Mouse (Mus musculus): ENCODE results near the gene Hagh. TPM values are rescaled to one million over a fixed set of nuclear protein-coding genes. Genes with fewer than 3 reads are reported as not detected.

Gene Hagh
- polyA plus RNA-seq, 1 experiment from 2014 or later: 27.6 TPM

DNA sequence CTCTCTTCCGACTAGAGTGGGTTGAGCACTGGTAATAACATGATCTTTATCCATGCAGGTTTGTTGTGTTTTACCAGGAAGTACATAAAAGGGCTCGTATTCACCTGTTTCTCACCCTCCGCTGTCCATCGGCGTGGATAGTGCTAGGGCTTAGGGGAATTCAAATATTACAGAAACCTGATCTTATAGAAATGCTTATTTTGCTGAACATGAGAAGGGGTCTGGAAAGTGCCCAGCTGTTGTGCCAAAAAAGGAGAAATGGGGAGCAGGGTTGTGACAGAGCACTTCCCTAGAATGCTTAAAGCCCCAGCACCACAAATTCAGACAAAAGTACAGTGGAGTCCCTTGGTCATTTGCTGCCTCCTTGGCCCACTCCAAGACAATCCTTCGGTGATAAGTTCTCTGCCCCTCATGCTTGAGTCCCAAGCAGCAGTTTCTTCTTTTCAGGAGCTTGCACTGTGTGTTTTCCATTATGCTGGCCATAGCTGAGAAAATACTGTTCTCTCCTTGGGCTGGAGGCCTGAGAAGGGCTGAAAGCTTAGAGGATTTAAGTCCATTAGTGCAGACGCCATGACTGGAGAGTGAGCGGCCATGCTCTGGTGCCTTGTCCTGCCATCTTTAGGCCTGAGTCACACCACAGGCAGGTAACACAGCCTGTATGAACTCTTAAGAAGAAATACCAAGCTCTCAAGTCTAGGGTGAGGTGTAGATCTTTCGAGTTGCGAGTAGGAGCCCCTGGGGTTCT, 11.6 kb downstream of the Hagh start:
- H3K27me3 ChIP-seq: peaks cover 11% of the 10 kb centered on the region
- H3K9me3 ChIP-seq: no peaks in the 10 kb centered on the region
- no peak for ATAC-seq (ENCODE audit: low FRiP score, low read depth)
- 79% methylated on average over 10 of the region's 10 CpGs for WGBS
- peak overlapping the region; percentile 77 for H3K9ac ChIP-seq
- peaks cover 23% of the 10 kb centered on the region for H3K36me3 ChIP-seq
- H3K27ac ChIP-seq: no peak overlapping the region
- peak overlapping the region; percentile 82 for H3K4me3 ChIP-seq
- H3K4me2 ChIP-seq (replicated peaks): peak overlapping the region; percentile 96
- H3K4me1 ChIP-seq: peaks cover 21% of the 10 kb centered on the region

DNA sequence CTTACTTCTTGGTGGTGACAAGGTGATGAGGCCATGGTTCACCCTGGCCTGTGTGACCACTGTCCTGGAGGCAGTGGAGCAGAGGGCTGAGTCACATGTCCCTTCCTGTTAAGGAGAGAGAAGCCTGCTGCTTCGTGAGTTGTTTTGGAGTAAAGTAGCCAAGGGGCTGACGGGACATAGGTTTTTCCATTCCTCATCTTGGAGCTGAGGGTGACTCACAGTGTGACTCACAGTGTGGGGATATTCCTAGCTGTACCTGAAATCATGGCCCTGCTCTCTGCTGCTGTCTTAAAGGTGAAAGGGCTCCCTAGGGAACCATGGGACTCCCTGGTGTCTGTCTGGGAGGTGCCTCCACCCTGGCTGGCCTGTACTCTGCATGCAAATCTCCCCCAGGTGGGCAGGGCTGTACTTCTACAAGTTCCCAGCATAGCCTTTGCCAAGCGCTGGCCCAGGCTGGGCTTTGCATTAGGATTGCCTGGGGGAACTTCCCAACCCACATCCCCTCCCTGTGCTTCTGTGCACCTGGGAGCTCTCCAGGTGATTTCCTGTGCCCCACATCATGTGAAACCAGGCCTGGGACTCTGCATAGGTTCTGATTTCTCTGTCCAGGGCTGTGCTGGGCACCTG, 16.0 kb downstream of the Hagh start:
- Histone ChIP-seq H3K4me1 (peaks cover 7% of the 10 kb centered on the region), H3K4me2 (replicated peaks) (no peak overlapping the region), H3K36me3 (peaks cover 54% of the 10 kb centered on the region), H3K9me3 (no peaks in the 10 kb centered on the region), H3K4me3 (no peak overlapping the region), H3K9ac (no peak overlapping the region), H3K27me3 (peaks cover 9% of the 10 kb centered on the region), H3K27ac (no peak overlapping the region)
- no peak for ATAC-seq (ENCODE audit: low FRiP score, low read depth)
- 82% methylated on average over 3 of the region's 3 CpGs for WGBS

DNA sequence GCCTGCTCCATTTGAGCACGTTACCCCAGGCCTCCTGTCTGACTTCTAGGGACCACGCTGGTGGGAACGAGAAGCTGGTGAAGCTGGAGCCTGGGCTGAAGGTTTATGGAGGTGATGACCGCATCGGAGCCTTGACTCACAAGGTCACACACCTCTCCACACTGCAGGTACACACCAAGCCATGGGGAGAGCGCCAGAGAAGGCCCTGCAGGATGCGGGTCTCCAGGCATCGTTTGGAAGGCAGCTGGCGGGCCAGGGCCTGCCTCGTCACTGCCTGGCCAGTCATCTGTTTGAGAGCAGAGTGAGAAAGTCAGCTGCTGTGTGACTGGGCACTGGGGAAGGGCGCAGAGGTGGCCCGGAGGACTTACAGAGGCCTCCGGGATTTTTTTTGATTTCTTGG, 16.6 kb downstream of the Hagh start:
- 89% methylated on average over 13 of the region's 13 CpGs for WGBS
- Histone ChIP-seq H3K4me2 (replicated peaks) (no peak overlapping the region), H3K9me3 (no peaks in the 10 kb centered on the region), H3K27ac (no peak overlapping the region), H3K36me3 (peaks cover 60% of the 10 kb centered on the region), H3K4me3 (no peak overlapping the region), H3K4me1 (peaks cover 1% of the 10 kb centered on the region), H3K9ac (no peak overlapping the region), H3K27me3 (peaks cover 3% of the 10 kb centered on the region)
- no peak for ATAC-seq (ENCODE audit: low FRiP score, low read depth)

DNA sequence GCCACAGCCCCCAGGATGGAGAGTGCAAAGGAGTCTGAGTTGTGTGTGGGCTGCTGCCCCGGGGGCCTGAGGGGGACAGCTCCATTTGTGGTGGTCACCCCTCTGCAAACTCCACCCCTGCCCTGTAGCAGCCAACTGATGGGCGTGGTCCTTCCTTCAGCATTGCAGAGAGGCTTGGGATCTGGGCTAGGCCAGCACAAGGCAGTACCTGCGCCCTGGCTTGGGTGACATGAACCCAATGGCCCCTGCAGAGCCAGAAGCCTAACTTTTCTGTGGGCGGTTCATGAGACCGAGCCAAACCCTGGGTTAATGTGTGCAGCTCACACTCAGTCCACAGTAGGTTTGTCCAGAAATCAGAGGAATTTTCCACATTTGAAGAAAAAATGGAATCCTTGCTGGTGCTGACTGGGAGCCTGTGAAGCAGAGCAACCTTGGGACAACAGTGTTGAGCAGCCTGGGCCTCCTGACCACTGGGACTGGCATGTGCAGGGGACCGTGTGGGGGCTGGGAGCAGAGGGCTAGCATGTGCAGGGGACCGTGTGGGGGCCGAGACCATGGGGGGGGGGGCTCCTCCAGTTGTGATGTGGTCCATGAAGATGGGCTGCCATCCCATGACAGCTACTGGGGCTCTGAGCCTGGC, 18.0 kb downstream of the Hagh start:
- no peak overlapping the region for H3K27ac ChIP-seq
- H3K4me3 ChIP-seq: no peak overlapping the region
- 84% methylated on average over 8 of the region's 8 CpGs for WGBS
- H3K4me1 ChIP-seq: no peaks in the 10 kb centered on the region
- no peaks in the 10 kb centered on the region for H3K27me3 ChIP-seq
- H3K4me2 ChIP-seq (replicated peaks): no peak overlapping the region
- no peak overlapping the region for H3K9ac ChIP-seq
- ATAC-seq (ENCODE audit: low FRiP score, low read depth): no peak
- H3K36me3 ChIP-seq: peaks cover 67% of the 10 kb centered on the region
- no peaks in the 10 kb centered on the region for H3K9me3 ChIP-seq

DNA sequence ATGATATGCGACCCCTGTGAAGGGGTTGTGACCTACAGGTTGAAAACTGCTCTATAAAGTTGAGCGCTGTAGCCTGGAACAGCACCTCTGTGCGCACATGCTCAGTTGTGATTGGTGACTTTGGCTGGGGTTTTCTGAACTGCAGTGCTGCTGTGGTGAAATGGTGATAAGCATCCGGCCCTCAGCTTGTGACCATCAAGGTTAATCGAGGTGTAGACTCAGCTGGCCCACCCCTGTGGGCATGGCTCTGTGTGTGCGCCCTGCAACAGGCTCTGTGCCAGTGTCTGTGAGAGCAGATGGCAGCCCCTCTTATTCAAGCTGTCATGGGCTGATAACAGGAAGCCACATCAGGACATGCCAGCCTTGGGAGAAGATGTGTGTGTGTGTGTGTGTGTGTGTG, 19.0 kb downstream of the Hagh start:
- WGBS: 88% methylated on average over 6 of the region's 6 CpGs
- H3K4me1 ChIP-seq: no peaks in the 10 kb centered on the region
- H3K4me2 ChIP-seq (replicated peaks): no peak overlapping the region
- no peak for ATAC-seq (ENCODE audit: low FRiP score, low read depth)
- no peaks in the 10 kb centered on the region for H3K9me3 ChIP-seq
- no peak overlapping the region for H3K9ac ChIP-seq
- no peaks in the 10 kb centered on the region for H3K27me3 ChIP-seq
- no peak overlapping the region for H3K27ac ChIP-seq
- no peak overlapping the region for H3K4me3 ChIP-seq
- H3K36me3 ChIP-seq: peaks cover 67% of the 10 kb centered on the region

DNA sequence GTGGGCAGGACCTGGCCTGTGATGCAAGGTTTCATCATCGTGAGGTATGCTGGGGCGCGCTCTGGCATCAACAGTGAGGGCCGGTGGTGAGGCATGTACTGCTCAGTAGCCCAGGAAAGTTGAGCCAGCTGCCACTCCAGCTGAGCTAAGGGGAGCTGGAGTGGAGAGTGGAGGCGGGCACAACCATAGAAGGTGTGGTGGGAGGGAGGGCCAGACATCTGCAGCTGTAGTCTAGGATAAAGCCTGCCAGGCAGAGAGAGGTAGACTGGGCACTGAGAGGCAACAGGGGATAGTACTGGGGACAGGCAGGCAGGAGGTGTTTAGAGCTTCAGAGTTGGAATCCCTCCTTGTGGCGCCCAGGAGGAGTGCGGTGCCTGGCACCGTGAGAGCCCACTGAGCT, 20.1 kb downstream of the Hagh start:
- H3K9ac ChIP-seq: no peak overlapping the region
- no peaks in the 10 kb centered on the region for H3K9me3 ChIP-seq
- H3K27ac ChIP-seq: no peak overlapping the region
- ATAC-seq (ENCODE audit: low FRiP score, low read depth): no peak
- WGBS: 91% methylated on average over 8 of the region's 8 CpGs
- no peak overlapping the region for H3K4me3 ChIP-seq
- peaks cover 77% of the 10 kb centered on the region for H3K36me3 ChIP-seq
- no peaks in the 10 kb centered on the region for H3K27me3 ChIP-seq
- H3K4me2 ChIP-seq (replicated peaks): no peak overlapping the region
- no peaks in the 10 kb centered on the region for H3K4me1 ChIP-seq

DNA sequence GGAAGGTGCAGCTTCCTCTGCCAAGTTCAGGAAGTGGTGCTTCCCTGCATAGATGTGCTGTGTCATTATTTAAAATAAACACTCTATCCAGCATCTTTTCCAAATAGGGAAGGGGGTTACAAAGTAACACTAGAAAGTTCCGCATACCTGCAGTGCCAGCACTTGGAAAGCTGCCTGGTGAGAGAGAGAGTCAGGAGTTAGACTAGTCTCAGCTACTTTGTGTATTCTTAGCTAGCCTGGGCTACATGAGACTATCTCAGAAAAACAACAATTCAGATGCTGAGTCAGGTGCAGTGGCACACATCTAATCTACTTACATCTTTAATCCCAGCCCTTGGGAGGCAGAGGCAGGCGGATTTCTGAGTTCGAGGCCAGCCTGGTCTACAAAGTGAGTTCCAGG, 21.8 kb downstream of the Hagh start:
- Histone ChIP-seq H3K27ac (no peak overlapping the region), H3K9me3 (no peaks in the 10 kb centered on the region), H3K4me1 (no peaks in the 10 kb centered on the region), H3K4me3 (no peak overlapping the region), H3K4me2 (replicated peaks) (no peak overlapping the region), H3K9ac (no peak overlapping the region), H3K27me3 (no peaks in the 10 kb centered on the region), H3K36me3 (peaks cover 72% of the 10 kb centered on the region)
- WGBS: 90% methylated on average over 3 of the region's 3 CpGs
- no peak for ATAC-seq (ENCODE audit: low FRiP score, low read depth)

DNA sequence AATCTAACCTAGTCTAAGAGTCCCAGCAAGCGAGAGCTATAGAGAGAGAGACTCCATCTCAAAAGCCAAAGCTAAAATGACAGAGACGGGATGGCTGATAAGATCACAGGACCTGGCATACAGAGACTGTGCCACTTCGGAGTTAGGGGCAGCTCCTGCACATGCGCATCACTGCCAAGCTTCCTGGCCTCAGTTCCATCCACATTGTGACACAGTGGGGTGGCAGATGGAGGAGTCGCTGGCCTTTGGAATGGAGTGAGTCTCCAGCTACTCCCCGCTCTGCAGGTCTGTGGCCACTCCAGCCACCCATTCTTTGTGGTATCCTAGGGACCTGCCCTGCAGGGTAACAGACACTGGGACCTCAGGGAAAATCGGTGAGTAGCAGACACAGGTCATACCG, 25.8 kb downstream of the Hagh start, which contains the start of gene Igfals:
Gene Igfals (plus strand): TSS at position 222 of the 400 bp plus-strand sequence.
- WGBS: 84% methylated on average over 8 of the region's 8 CpGs
- no peak for ATAC-seq (ENCODE audit: low FRiP score, low read depth)

DNA sequence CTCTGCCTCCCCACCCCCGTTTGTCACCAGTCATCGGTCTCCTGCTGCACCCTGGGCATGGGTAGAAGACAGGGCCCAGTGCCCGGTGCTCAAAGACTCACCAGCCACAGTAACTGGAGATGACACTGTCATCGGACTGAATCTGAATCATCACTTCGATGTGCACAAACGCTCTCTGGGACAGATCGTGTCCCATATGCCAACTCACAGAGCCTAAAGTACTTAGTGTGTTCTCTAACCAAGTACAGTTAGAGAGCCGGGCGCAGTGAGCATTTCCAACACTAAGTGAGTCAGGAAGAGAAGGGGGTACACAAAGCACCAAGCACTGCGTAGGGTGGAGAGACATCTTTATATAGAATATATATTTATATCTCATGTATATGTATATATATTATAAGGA, 28.0 kb downstream of the Hagh start:
- ATAC-seq (ENCODE audit: low FRiP score, low read depth): no peak
- H3K27me3 ChIP-seq: no peaks in the 10 kb centered on the region
- H3K9me3 ChIP-seq: no peaks in the 10 kb centered on the region
- no peak overlapping the region for H3K27ac ChIP-seq
- peaks cover 27% of the 10 kb centered on the region for H3K36me3 ChIP-seq
- H3K4me2 ChIP-seq (replicated peaks): no peak overlapping the region
- H3K4me1 ChIP-seq: no peaks in the 10 kb centered on the region
- no peak overlapping the region for H3K4me3 ChIP-seq
- H3K9ac ChIP-seq: no peak overlapping the region
- WGBS: 95% methylated on average over 10 of the region's 10 CpGs

More for the DNA sequence above, 25.8 kb downstream of the Hagh start, which contains the start of gene Igfals:
- H3K9me3 ChIP-seq: no peaks in the 10 kb centered on the region
- H3K4me2 ChIP-seq (replicated peaks): no peak within 1 kb of the TSS
- H3K27ac ChIP-seq: no peak within 1 kb of the TSS
- no peak within 1 kb of the TSS for H3K9ac ChIP-seq
- no peaks in the 10 kb centered on the region for H3K27me3 ChIP-seq
- H3K36me3 ChIP-seq: peaks cover 45% of the 10 kb centered on the region
- H3K4me1 ChIP-seq: no peaks in the 10 kb centered on the region
- no peak within 1 kb of the TSS for H3K4me3 ChIP-seq

DNA sequence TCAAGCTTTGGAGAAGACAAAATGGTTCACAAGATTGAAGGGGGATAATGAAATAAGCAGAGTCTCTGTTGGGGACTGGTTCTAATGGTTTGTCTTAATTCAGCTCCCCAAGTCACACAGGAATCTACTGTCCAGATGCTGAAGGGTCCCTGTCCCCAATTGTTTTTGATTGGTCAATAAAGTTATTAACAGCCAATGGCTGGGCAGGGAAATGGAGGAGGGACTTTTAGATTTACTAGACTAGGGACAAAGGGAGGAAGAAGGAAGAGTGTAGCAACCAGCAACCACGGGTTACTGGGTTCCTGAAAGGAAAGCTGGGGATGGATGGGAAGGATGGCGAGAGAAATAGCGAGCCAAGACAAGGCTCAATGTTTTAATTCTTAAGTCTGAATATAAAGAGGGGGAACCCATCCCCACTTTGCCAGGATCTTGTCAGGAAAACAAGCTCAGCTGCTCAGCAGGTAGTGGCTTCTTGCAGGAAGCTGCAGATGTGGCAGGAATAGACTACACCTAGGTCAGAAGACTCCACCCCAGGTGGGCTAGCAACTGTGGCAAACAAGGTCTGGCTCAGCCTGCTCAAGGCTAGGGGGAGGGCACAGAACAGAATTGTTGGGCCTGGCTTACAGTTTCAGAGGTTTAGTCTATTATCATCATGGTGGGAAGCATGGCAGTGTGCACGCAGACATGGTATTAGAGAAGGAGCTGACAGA, 33.9 kb downstream of the Hagh start:
- Histone ChIP-seq H3K4me2 (replicated peaks) (no peak overlapping the region), H3K4me1 (0 out of 2 replicates have a peak, but pooled peaks cover 6% of the 10 kb centered on the region), H3K27me3 (no peaks in the 10 kb centered on the region), H3K4me3 (no peak overlapping the region), H3K9ac (no peak overlapping the region), H3K36me3 (no peaks in the 10 kb centered on the region), H3K9me3 (no peaks in the 10 kb centered on the region), H3K27ac (no peak overlapping the region)
- no peak for ATAC-seq (ENCODE audit: low FRiP score, low read depth)
- WGBS: 46% methylated on average over 4 of the region's 4 CpGs

DNA sequence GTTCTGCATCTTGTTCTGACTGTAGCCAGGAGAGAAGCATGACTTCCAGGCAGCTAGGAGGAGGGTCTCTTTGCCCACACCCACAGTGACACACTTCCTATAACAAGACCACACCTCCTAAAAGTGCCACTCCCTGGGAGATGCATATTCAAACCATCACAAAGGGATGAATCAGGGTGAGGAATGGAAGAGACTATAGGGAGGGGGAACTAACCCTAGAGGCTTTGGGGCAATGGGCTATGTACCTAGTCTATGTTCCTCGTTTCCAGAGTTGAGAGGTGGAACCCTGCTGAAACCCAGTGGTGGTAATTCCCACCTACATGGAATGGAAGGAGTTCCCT, 34.4 kb downstream of the Hagh start:
- no peaks in the 10 kb centered on the region for H3K9me3 ChIP-seq
- no peak for ATAC-seq (ENCODE audit: low FRiP score, low read depth)
- 55% methylated on average over 1 of the region's 1 CpGs for WGBS

DNA sequence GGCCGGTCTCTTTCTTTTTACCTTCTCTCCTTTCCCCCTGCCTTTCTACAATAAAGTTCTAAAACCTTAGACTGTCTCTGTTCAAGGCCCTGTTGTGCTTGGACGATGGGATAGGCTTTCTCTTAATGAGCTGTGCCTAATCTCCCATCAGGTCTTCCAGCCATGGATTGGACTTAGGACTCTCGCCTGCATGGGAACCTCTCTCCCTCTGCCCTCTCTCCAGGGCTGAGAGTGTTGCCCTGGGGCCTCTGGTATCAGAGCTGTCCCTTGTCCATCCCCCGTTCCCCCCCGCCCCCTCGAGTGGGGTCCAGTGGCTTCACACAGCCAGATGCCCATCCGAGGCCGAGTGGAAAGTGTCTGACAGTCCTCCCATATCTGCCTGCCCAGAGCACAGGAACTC, 35.0 kb downstream of the Hagh start:
- Histone ChIP-seq H3K9me3 (no peaks in the 10 kb centered on the region), H3K4me2 (replicated peaks) (no peak overlapping the region), H3K27ac (no peak overlapping the region), H3K4me1 (0 out of 2 replicates have a peak, but pooled peaks cover 6% of the 10 kb centered on the region), H3K36me3 (no peaks in the 10 kb centered on the region), H3K9ac (no peak overlapping the region), H3K27me3 (no peaks in the 10 kb centered on the region), H3K4me3 (no peak overlapping the region)
- 71% methylated on average over 8 of the region's 8 CpGs for WGBS
- no peak for ATAC-seq (ENCODE audit: low FRiP score, low read depth)

More for the DNA sequence above, 34.4 kb downstream of the Hagh start:
- Histone ChIP-seq H3K27ac (no peak overlapping the region), H3K4me3 (no peak overlapping the region), H3K27me3 (no peaks in the 10 kb centered on the region), H3K4me1 (0 out of 2 replicates have a peak, but pooled peaks cover 6% of the 10 kb centered on the region), H3K4me2 (replicated peaks) (no peak overlapping the region), H3K9ac (no peak overlapping the region), H3K36me3 (no peaks in the 10 kb centered on the region)

Measured in limb, embryonic 13.5 days (tissue).